Mouse (Mus musculus): ENCODE data around the gene Runx1. TPM values are rescaled to one million over a fixed set of nuclear protein-coding genes. Genes with fewer than 3 reads are reported as not detected.

The Runx1 gene
- total RNA-seq, 2 experiments from 2014 or later: 0.95 to 1.4 TPM

DNA sequence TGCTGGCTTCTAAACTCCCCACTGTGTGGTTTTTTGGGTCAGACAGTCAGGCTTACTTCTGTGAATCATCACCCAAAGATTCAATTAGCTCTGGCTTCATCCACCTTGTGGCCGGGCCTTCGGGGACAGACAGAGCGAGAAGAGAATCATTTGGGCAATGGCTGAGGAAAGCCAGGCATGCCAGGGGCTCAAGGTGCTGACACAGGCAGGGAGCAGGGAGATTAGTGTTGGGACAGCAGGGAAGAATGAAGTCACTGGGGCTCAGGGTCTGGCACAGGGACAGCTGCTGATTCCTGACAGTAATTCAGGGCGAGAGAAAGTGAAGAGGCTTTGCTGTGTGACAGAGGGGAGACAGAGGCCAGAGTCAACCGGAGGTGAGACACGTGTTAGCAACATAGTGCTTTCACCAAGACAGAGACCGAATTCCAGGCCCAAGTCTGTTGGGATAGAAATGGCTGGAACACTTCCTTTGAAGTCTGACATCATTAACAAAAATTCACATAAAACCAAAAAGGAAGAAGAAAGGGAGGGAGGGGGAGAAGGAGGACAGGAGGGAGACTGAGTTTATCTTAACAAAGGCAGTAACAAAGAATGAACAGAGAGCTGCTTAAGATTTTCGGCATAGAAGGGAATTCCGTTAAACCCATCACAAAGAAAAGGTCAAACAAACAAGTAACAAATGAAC is 47.7 kb downstream of the Runx1 start:
- no peak overlapping the region for H3K27ac ChIP-seq
- no peak for DNase-seq (ENCODE audit: low spot score in 2 of 2)
- TF ChIP-seq CTCF (conservative IDR thresholded peaks at IDR 0.05): no peak
- no peak overlapping the region for H3K4me3 ChIP-seq

DNA sequence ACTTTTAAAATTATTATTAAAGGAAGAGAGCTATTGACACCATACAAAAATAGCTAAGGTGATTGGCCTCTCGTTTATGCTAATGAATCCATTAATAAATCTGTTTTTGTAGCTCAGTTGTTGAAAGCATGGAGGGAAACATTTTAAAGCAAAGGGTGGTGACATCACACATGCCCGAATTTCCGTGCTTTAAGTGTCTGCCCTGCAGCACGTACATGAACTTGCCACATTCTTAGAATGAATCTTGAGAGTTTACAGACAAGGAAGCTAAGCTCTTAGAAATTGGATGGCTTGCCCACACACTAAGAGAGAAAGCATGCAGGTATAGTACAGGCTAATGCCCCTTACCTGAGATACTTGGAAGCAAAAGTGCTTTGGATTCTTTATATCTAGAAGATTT is 58.1 kb downstream of the Runx1 start:
- TF ChIP-seq CTCF (conservative IDR thresholded peaks at IDR 0.05): no peak
- DNase-seq (ENCODE audit: low spot score in 2 of 2): no peak
- H3K4me3 ChIP-seq: no peak overlapping the region
- no peak overlapping the region for H3K27ac ChIP-seq

DNA sequence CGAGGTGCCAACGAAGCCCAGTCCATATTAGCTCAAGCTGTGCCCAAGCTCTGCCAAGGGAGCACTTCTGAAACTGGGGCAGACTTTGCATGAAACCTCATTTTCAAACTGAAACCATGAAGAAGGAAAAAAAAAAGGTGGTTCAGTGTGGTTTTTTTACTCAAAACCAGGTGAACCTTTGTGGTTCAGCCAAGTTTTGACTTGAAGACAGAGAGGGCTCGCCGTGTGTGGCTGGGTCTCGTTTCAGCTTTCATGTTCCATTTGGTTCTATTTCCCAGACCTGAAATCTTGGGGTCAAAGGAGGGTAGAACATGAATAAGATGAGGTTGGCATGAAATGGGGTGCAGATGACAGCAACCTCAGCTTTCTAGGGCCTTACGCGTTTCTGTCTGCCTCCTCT is 58.5 kb downstream of the Runx1 start:
- no peak for TF ChIP-seq CTCF (conservative IDR thresholded peaks at IDR 0.05)
- Histone ChIP-seq H3K4me3 (no peak overlapping the region), H3K27ac (no peak overlapping the region)
- DNase-seq (ENCODE audit: low spot score in 2 of 2): no peak

DNA sequence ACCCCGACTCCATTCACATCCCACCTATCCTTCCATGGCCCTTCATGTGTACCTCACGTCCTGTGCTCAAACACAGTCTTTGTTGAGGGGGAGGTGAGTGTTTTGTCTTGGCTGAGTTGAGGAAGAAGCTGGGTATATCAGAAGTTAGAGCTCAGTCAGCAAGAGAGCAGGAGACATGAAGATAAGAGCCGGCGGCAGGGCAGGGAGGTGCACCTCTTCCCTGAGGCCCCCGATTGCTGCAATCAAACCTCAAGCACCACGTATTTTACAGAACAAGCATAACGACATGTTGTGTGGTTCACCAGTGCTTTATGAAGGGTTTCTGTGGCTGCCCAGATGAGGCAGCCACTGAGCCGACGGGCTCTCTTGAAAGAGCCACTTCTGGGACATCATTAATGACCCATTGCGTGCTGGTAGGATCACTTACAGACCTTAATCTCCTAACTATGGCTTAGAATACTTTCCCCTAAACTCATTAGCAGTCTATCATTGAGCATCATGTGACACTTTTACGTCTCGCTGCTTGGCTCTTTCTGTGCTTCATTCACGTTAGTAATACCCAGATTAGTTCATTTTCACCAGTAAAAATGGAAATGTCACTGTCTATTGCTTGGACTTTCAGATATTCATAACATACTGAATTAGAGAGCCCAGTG is 61.1 kb downstream of the Runx1 start:
- DNase-seq (ENCODE audit: low spot score in 2 of 2): no peak
- TF ChIP-seq CTCF (conservative IDR thresholded peaks at IDR 0.05): no peak
- Histone ChIP-seq H3K27ac (no peak overlapping the region), H3K4me3 (no peak overlapping the region)

DNA sequence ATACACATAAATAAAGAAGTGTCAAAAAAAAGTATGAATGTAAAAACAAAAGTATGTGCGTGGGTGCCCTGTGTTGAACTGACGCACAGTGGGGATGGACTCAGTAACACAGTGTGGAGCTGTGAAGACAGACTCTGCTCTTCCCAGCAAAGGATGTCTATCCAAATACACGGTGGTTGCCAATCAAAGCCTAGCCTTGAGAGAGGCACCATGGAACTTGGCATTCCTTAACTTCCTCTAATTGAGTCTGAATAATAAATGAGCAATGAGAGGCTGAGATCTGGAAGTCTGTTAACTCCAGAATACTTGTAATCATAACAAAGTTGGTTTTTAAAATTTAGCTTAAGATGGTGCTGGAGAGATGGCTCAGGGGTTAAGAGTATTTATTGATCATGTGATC is 62.3 kb downstream of the Runx1 start:
- no peak for DNase-seq (ENCODE audit: low spot score in 2 of 2)
- TF ChIP-seq CTCF (conservative IDR thresholded peaks at IDR 0.05): no peak
- Histone ChIP-seq H3K27ac (no peak overlapping the region), H3K4me3 (no peak overlapping the region)

DNA sequence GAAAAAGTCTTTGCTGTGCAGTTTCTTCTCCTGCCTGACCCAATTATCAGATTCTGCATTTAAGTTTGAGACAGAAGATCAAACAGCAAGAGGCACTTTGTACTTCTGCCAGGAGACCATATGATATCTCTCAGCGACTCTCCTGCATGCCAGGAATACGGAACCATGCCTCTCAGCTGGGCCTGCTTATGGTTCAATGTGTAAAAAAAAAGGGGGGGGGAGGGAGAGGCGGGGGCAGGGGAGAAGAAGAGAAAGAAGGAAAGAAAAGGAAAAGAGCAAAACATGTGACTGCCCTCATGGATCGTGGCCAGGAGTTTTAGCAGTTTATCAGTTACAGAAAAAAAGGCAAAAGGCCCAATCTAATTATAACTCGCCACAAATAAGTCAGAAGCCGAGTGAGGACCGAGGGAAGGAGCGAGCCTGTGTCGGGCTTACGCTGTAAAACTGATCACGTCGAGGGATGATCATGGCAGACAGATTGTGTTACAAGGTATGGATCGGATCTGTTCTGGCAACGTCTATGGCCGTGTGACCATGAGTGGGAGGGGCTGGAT is 63.9 kb downstream of the Runx1 start:
- TF ChIP-seq CTCF (conservative IDR thresholded peaks at IDR 0.05): no peak
- DNase-seq (ENCODE audit: low spot score in 2 of 2): peak; percentile 20 to 53
- no peak overlapping the region for H3K4me3 ChIP-seq
- H3K27ac ChIP-seq: no peak overlapping the region

DNA sequence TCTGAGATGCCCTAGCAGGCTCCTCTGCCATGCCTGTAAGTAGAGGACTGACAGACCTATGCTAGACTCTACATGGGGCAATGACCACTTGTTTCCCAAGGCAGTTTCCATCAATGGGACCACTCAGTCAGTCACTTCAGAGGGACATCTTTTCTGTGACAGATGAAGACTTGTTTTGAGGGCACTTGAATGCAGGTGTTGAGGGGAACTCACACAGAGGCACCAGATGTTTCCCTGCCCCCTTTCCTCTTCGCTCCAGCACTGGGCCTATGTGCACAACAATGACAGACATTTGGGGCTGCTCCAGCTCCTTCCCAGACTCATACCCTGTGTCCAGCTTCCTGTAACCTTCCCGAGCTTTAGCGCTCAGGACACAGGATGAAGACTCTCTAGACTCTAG is 65.9 kb downstream of the Runx1 start:
- Histone ChIP-seq H3K27ac (no peak overlapping the region), H3K4me3 (no peak overlapping the region)
- TF ChIP-seq CTCF (conservative IDR thresholded peaks at IDR 0.05): no peak
- DNase-seq (ENCODE audit: low spot score in 2 of 2): no peak

DNA sequence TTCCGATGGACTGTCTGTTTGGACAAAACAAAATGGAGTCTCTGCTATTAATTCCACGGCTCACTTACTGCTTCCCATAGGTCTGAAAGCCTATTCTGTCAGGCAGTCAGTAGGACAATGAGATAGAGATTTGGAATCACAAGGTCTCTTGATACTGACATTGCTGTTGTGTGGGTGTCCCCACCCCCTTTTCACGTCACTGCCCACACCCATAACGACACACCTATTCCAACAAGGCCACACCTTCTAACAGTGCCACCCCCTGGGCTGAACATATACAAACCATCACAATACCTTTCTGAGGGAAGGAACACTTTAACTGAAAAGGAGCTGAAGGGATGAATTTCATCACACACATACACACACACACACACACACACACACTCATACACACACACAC is 68.4 kb downstream of the Runx1 start:
- no peak overlapping the region for H3K27ac ChIP-seq
- no peak overlapping the region for H3K4me3 ChIP-seq
- no peak for DNase-seq (ENCODE audit: low spot score in 2 of 2)
- TF ChIP-seq CTCF (conservative IDR thresholded peaks at IDR 0.05): no peak

DNA sequence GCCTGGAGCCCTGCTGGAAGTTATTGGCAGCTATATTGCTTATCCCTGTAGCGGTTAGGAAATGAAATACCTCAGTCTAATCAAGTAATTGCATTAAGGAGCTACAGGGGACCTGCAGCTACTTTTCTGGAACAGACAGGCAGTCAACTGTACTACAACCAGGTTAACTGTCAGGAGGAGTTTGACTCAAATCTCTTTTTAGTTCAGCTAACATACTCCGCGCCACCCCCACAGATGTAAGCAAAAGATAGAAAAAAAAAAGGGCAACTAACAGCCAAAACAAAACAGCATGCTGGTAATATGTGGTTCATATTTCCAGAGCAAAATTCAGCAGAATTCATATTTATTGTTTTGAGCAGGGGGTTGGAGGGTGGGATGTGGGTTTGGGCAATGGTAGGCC is 72.0 kb downstream of the Runx1 start:
- no peak for TF ChIP-seq CTCF (conservative IDR thresholded peaks at IDR 0.05)
- Histone ChIP-seq H3K4me3 (no peak overlapping the region), H3K27ac (no peak overlapping the region)
- no peak for DNase-seq (ENCODE audit: low spot score in 2 of 2)

DNA sequence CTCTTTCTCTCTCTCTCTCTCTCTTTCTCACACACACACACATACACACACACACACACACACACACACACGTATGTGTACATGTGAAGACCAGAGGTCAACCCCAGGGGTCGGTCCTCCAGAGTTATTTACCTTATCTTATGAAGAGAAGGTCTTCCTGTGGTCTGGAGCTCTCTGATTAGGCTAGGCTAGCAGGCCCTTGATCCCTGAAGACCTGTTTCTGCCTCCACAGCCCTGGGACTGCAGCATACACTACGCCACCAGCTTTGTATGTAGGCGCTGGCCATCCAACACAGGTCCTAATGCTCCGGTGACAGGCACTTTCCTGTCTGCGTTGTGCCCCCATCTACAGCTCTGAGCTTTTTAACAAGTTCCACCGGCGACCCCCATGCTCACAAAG is 72.8 kb downstream of the Runx1 start:
- Histone ChIP-seq H3K27ac (no peak overlapping the region), H3K4me3 (no peak overlapping the region)
- no peak for DNase-seq (ENCODE audit: low spot score in 2 of 2)
- no peak for TF ChIP-seq CTCF (conservative IDR thresholded peaks at IDR 0.05)

DNA sequence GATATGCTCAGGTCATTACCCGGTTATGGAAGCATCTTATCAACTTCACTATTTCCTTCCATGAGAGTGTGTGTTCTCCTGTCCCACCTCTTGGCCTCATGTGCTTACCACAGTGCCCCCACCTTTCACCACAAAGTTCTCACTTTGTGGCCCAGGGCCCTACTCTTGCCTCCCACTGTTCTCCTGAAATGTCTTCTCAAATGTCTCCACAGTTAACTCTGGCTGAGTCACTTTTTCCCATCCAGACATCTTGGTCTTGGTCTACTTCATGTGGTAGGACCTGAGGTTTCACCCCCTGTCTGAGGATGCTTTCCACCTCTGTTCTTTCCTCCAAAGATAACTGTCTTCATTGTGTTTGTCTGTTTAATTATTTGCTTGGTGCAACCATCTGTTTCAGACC is 77.7 kb downstream of the Runx1 start:
- TF ChIP-seq CTCF (conservative IDR thresholded peaks at IDR 0.05): no peak
- Histone ChIP-seq H3K27ac (no peak overlapping the region), H3K4me3 (no peak overlapping the region)
- DNase-seq (ENCODE audit: low spot score in 2 of 2): no peak

DNA sequence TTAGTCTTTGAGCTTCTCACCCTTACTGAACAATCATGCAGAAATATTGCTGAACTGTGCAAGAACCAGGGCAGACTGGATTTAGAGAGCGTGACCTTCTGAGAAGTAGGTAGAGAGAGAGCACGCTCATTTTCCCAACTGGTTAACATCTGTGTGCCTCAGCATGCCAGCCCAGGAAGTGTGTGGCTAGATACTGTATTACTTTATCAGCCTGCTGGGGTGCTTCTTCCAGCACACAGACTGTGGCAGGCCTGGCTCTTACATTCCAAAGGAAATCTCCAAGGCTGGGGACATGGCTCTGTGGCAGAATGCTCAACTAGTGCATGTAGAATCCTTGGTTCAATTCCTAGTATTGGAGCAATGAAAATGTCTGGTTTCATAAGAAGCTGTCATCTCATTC is 78.9 kb downstream of the Runx1 start:
- H3K27ac ChIP-seq: no peak overlapping the region
- H3K4me3 ChIP-seq: no peak overlapping the region
- DNase-seq (ENCODE audit: low spot score in 2 of 2): no peak
- TF ChIP-seq CTCF (conservative IDR thresholded peaks at IDR 0.05): no peak

DNA sequence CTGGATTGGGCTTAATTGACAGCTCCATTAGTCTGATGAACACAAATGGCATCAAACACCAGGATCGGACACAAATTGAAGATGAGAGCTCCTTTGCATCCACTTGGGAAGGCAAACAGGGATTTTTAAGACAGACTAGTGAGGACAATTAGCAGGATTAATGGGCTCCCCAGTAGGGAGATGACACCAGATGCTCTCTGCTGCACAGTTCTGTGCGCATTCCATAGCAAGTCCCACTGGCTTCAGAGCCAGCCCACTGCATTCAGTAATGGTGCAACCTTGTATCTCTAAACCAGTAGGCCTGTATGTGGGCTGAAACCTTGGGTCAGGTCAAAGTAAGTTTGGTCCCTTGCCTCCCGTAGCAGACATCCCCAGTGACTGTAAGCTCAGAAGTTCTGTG is 80.7 kb downstream of the Runx1 start:
- Histone ChIP-seq H3K4me3 (no peak overlapping the region), H3K27ac (no peak overlapping the region)
- DNase-seq (ENCODE audit: low spot score in 2 of 2): no peak
- no peak for TF ChIP-seq CTCF (conservative IDR thresholded peaks at IDR 0.05)

DNA sequence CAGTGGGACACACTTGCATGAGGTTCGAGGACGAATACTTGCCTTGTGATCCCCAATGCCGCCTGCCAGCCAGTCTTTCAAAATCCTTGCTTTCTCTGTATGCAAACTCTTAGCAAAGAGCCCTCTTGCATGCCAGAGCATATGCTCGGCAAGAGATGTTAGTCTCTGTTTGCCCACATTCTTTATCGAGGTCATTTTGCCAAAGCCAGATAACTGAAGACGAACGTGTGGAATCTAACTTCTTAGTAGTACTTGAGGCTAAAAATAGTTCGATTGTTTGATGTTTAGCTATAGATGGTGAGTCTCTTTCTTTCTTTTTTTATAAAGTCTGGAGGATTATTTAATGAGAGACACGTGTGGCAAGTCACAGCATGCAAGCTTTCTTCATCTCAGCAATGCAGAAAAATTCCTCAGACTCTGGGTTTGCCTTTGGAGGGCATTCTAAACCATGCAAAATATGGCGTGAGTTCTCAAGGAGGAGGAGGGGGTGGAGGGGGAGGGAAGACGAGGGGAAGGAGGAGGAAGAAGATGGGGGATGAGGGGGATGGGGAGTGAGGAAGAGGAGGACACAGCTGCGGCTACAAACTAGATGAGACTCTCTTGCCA is 81.7 kb downstream of the Runx1 start:
- no peak for TF ChIP-seq CTCF (conservative IDR thresholded peaks at IDR 0.05)
- Histone ChIP-seq H3K4me3 (no peak overlapping the region), H3K27ac (no peak overlapping the region)
- no peak for DNase-seq (ENCODE audit: low spot score in 2 of 2)
